Mouse (Mus musculus): ENCODE measurements around the gene Fndc10. TPM values are rescaled to one million over a fixed set of nuclear protein-coding genes. Genes with fewer than 3 reads are reported as not detected.
"Not testable (repeated sequence)": the region's sequence is repeated elsewhere in the genome, so short reads cannot be mapped to it uniquely, and the experiment has no call there.

Gene Fndc10
- 1.9 and 2.4 TPM in 2 replicates for polyA plus RNA-seq (2014; fragmentation: Nextera tagmentation; extraction: Ambion mirVana)

DNA sequence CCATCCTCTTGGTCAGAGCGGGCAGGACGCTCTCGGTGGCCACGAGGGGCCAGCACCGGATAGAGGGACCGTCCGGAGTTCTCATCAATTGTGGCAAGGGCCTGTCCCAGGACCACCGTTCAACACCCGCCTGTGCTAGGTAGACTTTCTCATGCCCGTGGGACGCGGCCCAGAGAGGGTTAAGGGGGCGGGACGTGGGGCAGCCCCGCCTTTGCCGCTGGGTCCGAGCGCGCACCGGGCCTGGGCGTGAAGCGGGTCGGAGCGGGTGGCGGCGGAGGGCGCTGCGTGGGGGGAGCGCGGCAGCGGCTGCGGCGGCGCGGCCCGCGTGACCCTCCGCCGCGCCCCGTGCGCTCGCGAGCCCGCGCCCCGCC lies at the start of gene Fndc10:
TSS of gene Fndc10 (plus strand) at position 232 of the 371 bp plus-strand sequence.
- peak within 1 kb of the TSS; percentile 74 for H3K9ac ChIP-seq (ENCODE audit: low read length)
- H3K9me3 ChIP-seq (ENCODE audit: control insufficient read depth, low read length), result no peaks in the 10 kb centered on the region
- 0% methylated on average over 22 of the region's 47 CpGs for WGBS
- no peak within 1 kb of the TSS for H3K27ac ChIP-seq (replicated peaks in 1 of 2; ENCODE audit: control insufficient read depth in 1 of 2, insufficient read depth in 1 of 2, low read depth in 2 of 2, low read length in 2 of 2)
- H3K36me3 ChIP-seq (ENCODE audit: control insufficient read depth, insufficient read depth, low read length), result no peaks in the 10 kb centered on the region
- peak; percentile 44 for ATAC-seq (ENCODE audit: insufficient number of reproducible peaks, insufficient read depth, low FRiP score, low read depth)
- peak within 1 kb of the TSS; percentile 60 to 61 for H3K4me3 ChIP-seq (ENCODE audit: control insufficient read depth in 1 of 2, insufficient read depth in 1 of 2, low read depth in 1 of 2, low read length in 2 of 2)
- peak within 1 kb of the TSS; percentile 97 for H3K4me2 ChIP-seq (ENCODE audit: low read length)
- peaks cover 0 to 3% of the 10 kb centered on the region in 2 experiments; a peak in 3 of 4 replicates for H3K4me1 ChIP-seq (ENCODE audit: control insufficient read depth in 2 of 2, insufficient read depth in 2 of 2, low read length in 2 of 2)
- peaks cover 17% of the 10 kb centered on the region; the same call in 1 of the 2 replicates for H3K27me3 ChIP-seq (ENCODE audit: control insufficient read depth, insufficient read depth, low read length)

DNA sequence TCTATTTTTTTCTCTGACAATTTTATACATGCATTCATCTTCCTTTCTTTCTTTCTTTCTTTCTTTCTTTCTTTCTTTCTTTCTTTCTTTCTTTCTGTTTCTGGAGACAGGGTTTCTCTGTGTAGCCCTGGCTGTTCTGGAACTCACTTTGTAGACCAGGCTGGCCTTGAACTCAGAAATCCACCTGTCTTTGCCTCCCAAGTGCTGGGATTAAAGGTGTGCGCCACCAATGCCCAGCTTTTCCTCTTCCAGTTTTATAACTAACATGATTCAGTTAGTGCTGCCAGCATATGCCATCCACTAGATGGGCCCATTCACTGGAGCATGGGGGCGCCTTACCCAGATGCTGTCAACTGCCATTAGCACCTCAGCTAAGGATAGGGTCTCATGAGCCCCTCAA lies 48.8 kb upstream of the Fndc10 start, which contains the start of gene Gm10563:
TSS of gene Gm10563 (minus strand) at position 101 of the 400 bp plus-strand sequence.
- H3K9me3 ChIP-seq (ENCODE audit: control insufficient read depth, low read length), result not testable (repeated sequence)
- 89% methylated on average over 2 of the region's 2 CpGs for WGBS

DNA sequence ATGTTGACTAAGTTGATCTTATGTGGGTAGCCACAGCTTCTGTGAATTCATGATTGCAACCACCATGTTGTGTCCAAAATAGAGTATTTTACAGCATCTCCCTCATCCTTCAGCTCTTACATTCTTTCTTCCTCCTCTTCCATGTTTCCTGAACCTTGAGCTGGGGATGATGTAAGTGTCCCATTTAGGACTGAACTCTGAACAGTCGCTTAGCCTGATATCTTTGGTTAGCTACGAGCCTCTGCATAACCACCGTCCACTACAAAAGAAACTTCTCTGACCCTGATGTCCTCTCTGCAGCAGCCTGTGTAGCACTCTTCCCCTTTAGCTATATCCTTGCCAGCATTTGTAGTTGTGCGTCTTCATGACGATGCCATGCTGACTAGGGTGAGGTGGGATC lies 48.4 kb upstream of the Fndc10 start:
- no peak overlapping the region for H3K4me2 ChIP-seq (ENCODE audit: low read length)
- H3K27ac ChIP-seq (replicated peaks in 1 of 2; ENCODE audit: control insufficient read depth in 1 of 2, insufficient read depth in 1 of 2, low read depth in 2 of 2, low read length in 2 of 2), result no peak overlapping the region
- H3K4me1 ChIP-seq (ENCODE audit: control insufficient read depth in 2 of 2, insufficient read depth in 2 of 2, low read length in 2 of 2), result no peaks in the 10 kb centered on the region
- H3K9ac ChIP-seq (ENCODE audit: low read length), result no peak overlapping the region
- ATAC-seq (ENCODE audit: insufficient number of reproducible peaks, insufficient read depth, low FRiP score, low read depth), result no peak
- H3K9me3 ChIP-seq (ENCODE audit: control insufficient read depth, low read length), result no peaks in the 10 kb centered on the region
- no peaks in the 10 kb centered on the region for H3K27me3 ChIP-seq (ENCODE audit: control insufficient read depth, insufficient read depth, low read length)
- H3K4me3 ChIP-seq (ENCODE audit: control insufficient read depth in 1 of 2, insufficient read depth in 1 of 2, low read depth in 1 of 2, low read length in 2 of 2), result no peak overlapping the region
- WGBS, result 79% methylated on average over 5 of the region's 5 CpGs
- H3K36me3 ChIP-seq (ENCODE audit: control insufficient read depth, insufficient read depth, low read length), result peaks cover 93% of the 10 kb centered on the region

More for the DNA sequence above, 48.8 kb upstream of the Fndc10 start, which contains the start of gene Gm10563:
- not testable (repeated sequence) for H3K4me1 ChIP-seq (ENCODE audit: control insufficient read depth in 2 of 2, insufficient read depth in 2 of 2, low read length in 2 of 2); H3K4me2 ChIP-seq (ENCODE audit: low read length); H3K27ac ChIP-seq (replicated peaks in 1 of 2; ENCODE audit: control insufficient read depth in 1 of 2, insufficient read depth in 1 of 2, low read depth in 2 of 2, low read length in 2 of 2); ATAC-seq (ENCODE audit: insufficient number of reproducible peaks, insufficient read depth, low FRiP score, low read depth); H3K27me3 ChIP-seq (ENCODE audit: control insufficient read depth, insufficient read depth, low read length); H3K9ac ChIP-seq (ENCODE audit: low read length); H3K4me3 ChIP-seq (ENCODE audit: control insufficient read depth in 1 of 2, insufficient read depth in 1 of 2, low read depth in 1 of 2, low read length in 2 of 2)
- peaks cover 93% of the 10 kb centered on the region for H3K36me3 ChIP-seq (ENCODE audit: control insufficient read depth, insufficient read depth, low read length)

DNA sequence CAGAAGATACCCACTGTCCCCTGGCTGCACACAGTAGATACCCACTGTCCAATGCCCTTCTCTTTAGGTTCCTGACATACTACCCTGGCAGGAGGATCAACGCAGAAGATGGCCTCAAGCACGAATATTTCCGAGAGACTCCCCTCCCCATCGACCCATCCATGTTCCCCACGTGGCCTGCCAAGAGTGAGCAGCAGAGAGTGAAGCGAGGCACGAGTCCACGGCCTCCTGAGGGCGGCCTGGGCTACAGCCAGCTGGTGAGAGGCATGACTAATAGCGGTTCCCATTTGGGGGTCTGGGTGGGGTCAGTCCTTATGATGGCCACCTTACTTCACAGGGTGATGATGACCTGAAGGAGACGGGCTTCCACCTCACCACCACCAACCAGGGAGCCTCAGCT lies 44.8 kb upstream of the Fndc10 start:
- peaks cover 65% of the 10 kb centered on the region for H3K36me3 ChIP-seq (ENCODE audit: control insufficient read depth, insufficient read depth, low read length)
- 92% methylated on average over 11 of the region's 11 CpGs for WGBS

DNA sequence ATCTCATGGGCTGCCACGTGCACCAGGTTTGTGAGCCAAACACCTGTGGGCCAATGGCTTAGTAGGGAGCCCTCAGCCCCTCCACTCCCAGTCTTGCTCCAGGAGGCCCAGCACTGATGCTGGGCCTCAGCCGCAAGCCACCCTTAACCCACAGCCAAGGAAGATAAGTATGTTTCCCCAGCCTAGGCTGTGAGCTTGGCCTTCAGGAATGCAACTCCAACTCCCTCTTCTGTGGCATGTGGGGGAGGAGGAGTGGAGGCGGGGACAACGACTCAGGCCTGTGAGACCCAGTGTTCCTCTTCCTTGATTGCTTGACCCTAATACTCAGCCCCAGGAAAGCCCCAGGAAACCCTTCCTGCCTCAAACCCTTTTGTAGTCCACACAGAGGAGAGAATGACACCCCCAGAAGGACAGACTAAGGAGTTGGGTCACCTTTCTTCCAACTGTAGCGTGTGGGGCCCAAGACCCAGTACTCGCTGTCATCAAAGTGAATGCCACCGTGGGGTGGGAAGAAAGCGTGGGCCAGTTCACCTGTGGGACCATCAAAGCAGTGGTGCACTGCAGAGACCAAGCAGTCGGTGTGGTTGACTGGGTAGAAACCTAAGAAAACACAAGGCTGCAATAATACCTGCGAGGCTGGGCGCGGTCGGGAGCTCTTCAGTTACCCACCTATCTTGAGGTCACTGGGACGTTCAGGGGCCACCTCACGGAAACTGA lies 42.4 kb upstream of the Fndc10 start:
- peaks cover 51% of the 10 kb centered on the region for H3K36me3 ChIP-seq (ENCODE audit: control insufficient read depth, insufficient read depth, low read length)
- peak overlapping the region; percentile 57 to 64 for H3K4me3 ChIP-seq (ENCODE audit: control insufficient read depth in 1 of 2, insufficient read depth in 1 of 2, low read depth in 1 of 2, low read length in 2 of 2)
- H3K9me3 ChIP-seq (ENCODE audit: control insufficient read depth, low read length), result no peaks in the 10 kb centered on the region
- peak overlapping the region; percentile 76 to 87 for H3K27ac ChIP-seq (replicated peaks in 1 of 2; ENCODE audit: control insufficient read depth in 1 of 2, insufficient read depth in 1 of 2, low read depth in 2 of 2, low read length in 2 of 2)
- H3K27me3 ChIP-seq (ENCODE audit: control insufficient read depth, insufficient read depth, low read length), result peaks cover 13% of the 10 kb centered on the region
- peak overlapping the region; percentile 90 for H3K4me2 ChIP-seq (ENCODE audit: low read length)
- 50% methylated on average over 15 of the region's 15 CpGs for WGBS
- peak overlapping the region; percentile 80 for H3K9ac ChIP-seq (ENCODE audit: low read length)
- ATAC-seq (ENCODE audit: insufficient number of reproducible peaks, insufficient read depth, low FRiP score, low read depth), result peak; percentile 38
- peaks cover 37 to 40% of the 10 kb centered on the region in 2 experiments for H3K4me1 ChIP-seq (ENCODE audit: control insufficient read depth in 2 of 2, insufficient read depth in 2 of 2, low read length in 2 of 2)

More for the DNA sequence above, 44.8 kb upstream of the Fndc10 start:
- ATAC-seq (ENCODE audit: insufficient number of reproducible peaks, insufficient read depth, low FRiP score, low read depth), result no peak
- H3K9ac ChIP-seq (ENCODE audit: low read length), result no peak overlapping the region
- no peaks in the 10 kb centered on the region for H3K9me3 ChIP-seq (ENCODE audit: control insufficient read depth, low read length)
- peaks cover 29% of the 10 kb centered on the region in 2 experiments for H3K4me1 ChIP-seq (ENCODE audit: control insufficient read depth in 2 of 2, insufficient read depth in 2 of 2, low read length in 2 of 2)
- H3K4me3 ChIP-seq (ENCODE audit: control insufficient read depth in 1 of 2, insufficient read depth in 1 of 2, low read depth in 1 of 2, low read length in 2 of 2), result no peak overlapping the region
- no peak overlapping the region for H3K27ac ChIP-seq (replicated peaks in 1 of 2; ENCODE audit: control insufficient read depth in 1 of 2, insufficient read depth in 1 of 2, low read depth in 2 of 2, low read length in 2 of 2)
- H3K4me2 ChIP-seq (ENCODE audit: low read length), result no peak overlapping the region
- H3K27me3 ChIP-seq (ENCODE audit: control insufficient read depth, insufficient read depth, low read length), result peaks cover 7% of the 10 kb centered on the region

DNA sequence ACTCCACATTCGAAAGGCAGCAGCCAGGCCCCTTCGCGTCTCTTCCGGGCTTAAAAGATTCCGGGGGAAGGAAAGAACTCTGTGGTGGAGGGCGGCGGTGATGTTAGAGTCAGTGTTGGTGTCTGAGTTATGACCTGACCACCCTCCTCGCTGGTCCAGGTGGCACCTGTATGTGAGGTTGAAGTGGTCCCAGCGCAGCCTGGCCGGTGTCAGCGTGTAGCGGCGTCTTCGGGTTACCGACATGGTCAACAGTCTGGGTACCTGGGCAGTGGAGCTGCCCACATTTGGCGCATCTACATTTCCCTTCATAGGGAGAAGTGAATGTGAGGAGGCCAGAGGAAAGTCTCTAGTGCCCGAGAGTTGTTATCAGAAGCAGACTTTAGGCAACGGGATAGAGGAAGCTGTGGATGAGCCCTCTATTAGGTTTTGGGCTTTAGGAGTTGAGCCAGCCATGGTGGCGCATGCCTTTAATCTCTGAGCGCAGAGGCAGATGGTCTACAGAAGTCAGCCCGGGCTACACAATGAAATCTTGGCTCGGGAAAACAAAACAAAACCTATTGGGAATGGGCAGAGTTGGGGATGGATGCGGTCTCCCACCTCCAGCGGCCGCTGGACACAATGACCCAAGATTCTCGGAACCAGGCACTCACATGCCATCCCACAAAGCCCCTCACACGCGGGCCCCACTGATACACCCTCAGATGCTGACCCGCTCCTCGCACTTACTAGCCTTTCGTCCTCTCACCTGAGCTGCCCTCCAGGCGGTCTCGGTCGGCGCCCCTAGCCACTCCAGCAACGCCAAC lies 41.7 kb upstream of the Fndc10 start:
- Histone ChIP-seq H3K27ac (replicated peaks in 1 of 2; ENCODE audit: control insufficient read depth in 1 of 2, insufficient read depth in 1 of 2, low read depth in 2 of 2, low read length in 2 of 2) (peak overlapping the region; percentile 75 to 87), H3K4me2 (ENCODE audit: low read length) (peak overlapping the region; percentile 90), H3K9me3 (ENCODE audit: control insufficient read depth, low read length) (no peaks in the 10 kb centered on the region), H3K27me3 (ENCODE audit: control insufficient read depth, insufficient read depth, low read length) (peaks cover 13% of the 10 kb centered on the region), H3K36me3 (ENCODE audit: control insufficient read depth, insufficient read depth, low read length) (peaks cover 50% of the 10 kb centered on the region), H3K9ac (ENCODE audit: low read length) (peak overlapping the region; percentile 80), H3K4me1 (ENCODE audit: control insufficient read depth in 2 of 2, insufficient read depth in 2 of 2, low read length in 2 of 2) (peaks cover 37 to 40% of the 10 kb centered on the region in 2 experiments), H3K4me3 (ENCODE audit: control insufficient read depth in 1 of 2, insufficient read depth in 1 of 2, low read depth in 1 of 2, low read length in 2 of 2) (peak overlapping the region; percentile 57 to 64)
- no peak for ATAC-seq (ENCODE audit: insufficient number of reproducible peaks, insufficient read depth, low FRiP score, low read depth)
- 24% methylated on average over 36 of the region's 36 CpGs for WGBS

DNA sequence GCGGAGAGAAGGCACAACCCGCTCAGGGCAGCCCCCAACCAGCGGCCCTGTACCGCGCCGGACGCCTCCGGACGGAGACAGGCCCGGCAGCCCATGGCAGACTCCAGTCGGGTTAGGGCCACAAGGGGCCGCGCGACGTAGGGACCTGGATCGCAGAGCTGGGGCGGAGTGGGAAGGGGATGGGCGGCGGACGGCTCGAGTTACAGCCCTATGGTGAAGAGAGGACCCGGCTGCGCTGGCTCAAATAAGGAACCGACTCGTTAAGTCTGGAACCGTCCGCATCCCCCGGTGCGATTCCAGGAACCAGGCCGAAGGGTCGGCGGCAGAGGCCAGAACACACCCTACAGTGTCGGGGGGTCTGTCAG lies 41.1 kb upstream of the Fndc10 start, which contains the start of gene Mmp23:
TSS of gene Mmp23 (minus strand) at position 299 of the 365 bp plus-strand sequence.
- WGBS, result under 1% methylated on average over 33 of the region's 33 CpGs
- peaks cover 49% of the 10 kb centered on the region for H3K36me3 ChIP-seq (ENCODE audit: control insufficient read depth, insufficient read depth, low read length)
- no peaks in the 10 kb centered on the region for H3K9me3 ChIP-seq (ENCODE audit: control insufficient read depth, low read length)
- H3K9ac ChIP-seq (ENCODE audit: low read length), result peak within 1 kb of the TSS; percentile 80
- peak within 1 kb of the TSS; percentile 90 for H3K4me2 ChIP-seq (ENCODE audit: low read length)
- H3K4me1 ChIP-seq (ENCODE audit: control insufficient read depth in 2 of 2, insufficient read depth in 2 of 2, low read length in 2 of 2), result peaks cover 37 to 40% of the 10 kb centered on the region in 2 experiments
- peaks cover 13% of the 10 kb centered on the region for H3K27me3 ChIP-seq (ENCODE audit: control insufficient read depth, insufficient read depth, low read length)
- peak within 1 kb of the TSS; percentile 75 to 87 for H3K27ac ChIP-seq (replicated peaks in 1 of 2; ENCODE audit: control insufficient read depth in 1 of 2, insufficient read depth in 1 of 2, low read depth in 2 of 2, low read length in 2 of 2)
- peak within 1 kb of the TSS; percentile 57 to 64 for H3K4me3 ChIP-seq (ENCODE audit: control insufficient read depth in 1 of 2, insufficient read depth in 1 of 2, low read depth in 1 of 2, low read length in 2 of 2)
- peak; percentile 41 for ATAC-seq (ENCODE audit: insufficient number of reproducible peaks, insufficient read depth, low FRiP score, low read depth)

Data from heart, embryonic 14.5 days (tissue).